Mouse (Mus musculus) hindbrain, embryonic 15.5 days (tissue): ENCODE data around the gene Zfp697. TPM values are rescaled to one million over a fixed set of nuclear protein-coding genes. Genes with fewer than 3 reads are reported as not detected.

Experiments used
- ATAC-seq: fragments of 200-750 bp; cut with Nextera tagmentation; 2 replicates; pipeline ENCODE4 v1.8.0; 2017; ENCODE audit warnings: low read depth, moderate number of reproducible peaks, moderate TSS enrichment; ENCODE audit not compliant: low FRiP score
- H3K27ac ChIP-seq: fragments of 300-500 bp; sonication (generic); replicated peaks from 2 replicates; pipeline ENCODE4 v1.5.1; 2015; ENCODE audit warnings: mild to moderate bottlenecking, inconsistent platforms
- H3K27me3 ChIP-seq: fragments of 300-500 bp; sonication (generic); 2 replicates; pipeline ENCODE4 v1.6.1; 2015; ENCODE audit warnings: control low read depth, inconsistent platforms
- H3K36me3 ChIP-seq: fragments of 300-500 bp; sonication (generic); 2 replicates; pipeline ENCODE4 v1.6.1; 2015; ENCODE audit warnings: control low read depth, inconsistent platforms
- H3K4me1 ChIP-seq: fragments of 300-500 bp; sonication (generic); replicated peaks from 2 replicates; pipeline ENCODE4 v1.6.1; 2015; ENCODE audit warnings: control low read depth, inconsistent platforms
- H3K4me2 ChIP-seq: fragments of 300-500 bp; sonication (generic); 2 replicates; pipeline ENCODE4 v1.6.1; 2015; ENCODE audit warnings: moderate library complexity, mild to moderate bottlenecking, inconsistent platforms
- H3K4me3 ChIP-seq: fragments of 300-500 bp; sonication (generic); 2 replicates; pipeline ENCODE4 v1.5.1; 2015; ENCODE audit warnings: mild to moderate bottlenecking, inconsistent platforms
- H3K9ac ChIP-seq: fragments of 300-500 bp; sonication (generic); 2 replicates; pipeline ENCODE4 v1.6.1; 2015; ENCODE audit warnings: inconsistent platforms
- H3K9me3 ChIP-seq: fragments of 300-500 bp; sonication (generic); 2 replicates; pipeline ENCODE4 v1.6.1; 2016; ENCODE audit warnings: control low read depth, inconsistent platforms
- WGBS: fragments of 180-500 bp; shearing (Covaris S2); methylation state at CpG from one replicate; pipeline ENCODE4 v1.1.7; 2015; 5-methylcytosine and 5-hydroxymethylcytosine counted together
- polyA plus RNA-seq: library from polyadenylated mRNA; unstranded; fragments of >200 nt; fragmentation: Nextera tagmentation; extraction: Ambion mirVana; gene quantifications from 2 replicates; pipeline ENCODE4 v1.2.1, GENCODE M21; 2015

Gene Zfp697
- polyA plus RNA-seq, 1 experiment from 2014 or later: 14.7 TPM

DNA sequence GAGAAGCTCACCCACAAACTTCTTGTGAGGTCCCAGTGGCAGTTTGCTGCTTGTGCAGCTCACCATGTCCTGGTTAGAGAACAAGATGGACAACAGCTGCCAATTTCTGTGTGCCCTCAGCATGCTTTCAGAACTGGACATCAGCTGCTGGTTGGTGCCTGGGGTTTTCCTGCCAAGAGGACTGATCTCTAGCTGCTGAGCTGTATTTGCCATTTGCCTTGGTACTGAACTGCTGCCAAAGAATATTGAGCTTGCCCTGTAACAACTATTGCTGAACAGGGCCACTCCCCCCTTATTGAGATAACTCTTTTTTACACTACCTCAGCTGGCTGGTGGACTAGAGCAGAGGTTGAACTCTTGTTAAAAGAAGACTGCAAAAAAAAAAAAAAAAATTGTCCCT, 381.9 kb downstream of the Zfp697 start:
- Histone ChIP-seq H3K4me1 (no peaks in the 10 kb centered on the region), H3K4me2 (no peak overlapping the region)
- no peak for ATAC-seq

DNA sequence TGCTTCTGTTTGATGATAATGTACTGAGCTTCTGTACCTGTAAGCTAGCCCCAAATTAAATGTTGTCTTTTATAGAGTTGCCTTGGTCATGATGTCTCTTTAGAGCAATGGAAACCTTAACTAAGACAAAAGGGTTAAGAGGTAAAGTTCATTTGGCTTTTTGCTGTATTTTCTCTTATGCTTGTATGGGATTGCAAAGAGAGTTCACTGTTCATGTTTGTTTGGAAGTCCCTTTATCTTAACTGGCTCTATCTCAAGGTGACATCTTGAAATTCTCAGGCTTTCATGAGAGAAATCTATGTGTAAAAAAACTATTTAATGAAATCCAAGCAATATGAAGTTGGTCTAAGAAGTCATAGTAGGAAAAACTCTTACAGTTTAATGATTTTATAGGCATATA, 398.7 kb downstream of the Zfp697 start:
- no peak overlapping the region for H3K4me2 ChIP-seq
- H3K9me3 ChIP-seq: no peaks in the 10 kb centered on the region
- ATAC-seq: no peak
- H3K9ac ChIP-seq: no peak overlapping the region
- H3K4me1 ChIP-seq: no peaks in the 10 kb centered on the region
- H3K4me3 ChIP-seq: no peak overlapping the region
- no peak overlapping the region for H3K27ac ChIP-seq
- H3K27me3 ChIP-seq: no peaks in the 10 kb centered on the region
- no peaks in the 10 kb centered on the region for H3K36me3 ChIP-seq

More for the DNA sequence above, 381.9 kb downstream of the Zfp697 start:
- no peak overlapping the region for H3K9ac ChIP-seq
- no peak overlapping the region for H3K27ac ChIP-seq
- no peaks in the 10 kb centered on the region for H3K27me3 ChIP-seq
- no peaks in the 10 kb centered on the region for H3K36me3 ChIP-seq
- no peaks in the 10 kb centered on the region for H3K9me3 ChIP-seq
- no peak overlapping the region for H3K4me3 ChIP-seq

DNA sequence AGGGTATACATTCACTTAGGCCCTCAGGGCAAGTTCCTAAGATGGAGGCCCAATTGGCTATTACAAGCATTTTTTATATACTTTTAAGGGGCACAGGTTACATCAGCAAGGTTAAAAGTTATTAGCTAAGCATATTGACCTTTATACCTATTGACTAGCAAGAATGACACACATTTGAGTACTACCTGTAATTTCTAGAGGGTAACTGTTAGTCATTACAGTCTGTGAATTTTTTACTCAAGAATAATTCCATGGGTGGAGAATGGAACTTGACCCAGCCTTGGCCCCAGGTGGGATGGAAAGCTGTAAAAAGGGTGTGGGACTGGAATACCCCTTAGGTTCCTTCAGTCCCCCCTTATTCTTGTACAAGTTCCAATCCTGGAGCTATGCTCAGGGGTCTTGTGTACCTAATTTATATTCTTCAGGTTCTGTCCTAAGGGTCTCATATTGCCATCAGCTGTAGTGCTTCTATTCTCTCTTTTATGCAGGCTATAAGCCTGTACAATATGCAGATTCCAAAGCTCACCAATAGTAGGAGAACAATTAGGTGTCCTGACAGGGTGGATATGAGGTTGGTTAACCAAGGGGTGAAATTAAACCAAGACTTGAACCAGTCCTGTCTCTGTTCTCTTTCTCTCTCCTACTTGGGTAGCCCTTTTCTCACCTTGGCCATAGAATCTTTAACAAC, 400.1 kb downstream of the Zfp697 start:
- no peak for ATAC-seq
- no peak overlapping the region for H3K9ac ChIP-seq
- no peak overlapping the region for H3K4me3 ChIP-seq
- H3K4me2 ChIP-seq: no peak overlapping the region
- no peaks in the 10 kb centered on the region for H3K4me1 ChIP-seq
- H3K36me3 ChIP-seq: no peaks in the 10 kb centered on the region
- H3K27ac ChIP-seq: no peak overlapping the region
- H3K9me3 ChIP-seq: no peaks in the 10 kb centered on the region
- H3K27me3 ChIP-seq: no peaks in the 10 kb centered on the region

DNA sequence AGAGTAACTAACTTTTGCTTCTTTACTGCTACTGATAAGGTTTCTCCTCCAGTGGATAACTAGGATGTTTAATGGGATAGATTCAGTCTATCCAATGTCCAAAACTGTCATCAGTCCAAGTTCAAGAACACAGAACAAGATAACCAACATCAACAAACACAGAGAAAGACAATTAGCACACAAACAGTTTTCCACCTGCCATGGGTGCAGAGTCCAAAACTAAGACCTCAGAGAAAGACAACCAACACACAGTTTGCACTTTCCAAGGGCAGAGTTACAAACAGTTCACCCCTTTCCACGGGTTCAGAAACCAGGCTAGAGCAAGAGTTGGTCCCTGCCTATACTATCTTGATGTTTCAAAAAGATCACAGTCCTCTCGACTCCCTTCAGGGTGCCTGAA, 404.3 kb downstream of the Zfp697 start:
- no peak overlapping the region for H3K4me3 ChIP-seq
- H3K4me2 ChIP-seq: no peak overlapping the region
- ATAC-seq: no peak
- no peak overlapping the region for H3K9ac ChIP-seq
- H3K27me3 ChIP-seq: no peaks in the 10 kb centered on the region
- WGBS: 61% methylated on average over 2 of the region's 2 CpGs
- no peaks in the 10 kb centered on the region for H3K4me1 ChIP-seq
- H3K9me3 ChIP-seq: no peaks in the 10 kb centered on the region
- H3K27ac ChIP-seq: no peak overlapping the region
- no peaks in the 10 kb centered on the region for H3K36me3 ChIP-seq

Other genes with a start within 250 kb of the Zfp697 start
- not detected in 2 replicates for gene Adam30, start 221.8 kb upstream of the Zfp697 start, polyA plus RNA-seq
- gene Reg4, start 160.3 kb upstream of the Zfp697 start, polyA plus RNA-seq: not detected in 2 replicates
- gene Hmgcs2, start 102.0 kb upstream of the Zfp697 start, polyA plus RNA-seq: 21.1 and 22.7 TPM in 2 replicates
- gene Phgdh, start 42.5 kb upstream of the Zfp697 start, polyA plus RNA-seq: 179 and 188 TPM in 2 replicates
- gene Gm4450, start 74.7 kb downstream of the Zfp697 start, polyA plus RNA-seq: not detected in 2 replicates
- gene Hsd3b4, start 128.1 kb downstream of the Zfp697 start, polyA plus RNA-seq: not detected in 2 replicates
- gene Gm10681, start 206.3 kb downstream of the Zfp697 start, polyA plus RNA-seq: not detected in 2 replicates
- not detected in 2 replicates for gene Hsd3b5, start 247.8 kb downstream of the Zfp697 start, polyA plus RNA-seq